Mouse (Mus musculus): ENCODE results near the gene Ptpn13.

DNA sequence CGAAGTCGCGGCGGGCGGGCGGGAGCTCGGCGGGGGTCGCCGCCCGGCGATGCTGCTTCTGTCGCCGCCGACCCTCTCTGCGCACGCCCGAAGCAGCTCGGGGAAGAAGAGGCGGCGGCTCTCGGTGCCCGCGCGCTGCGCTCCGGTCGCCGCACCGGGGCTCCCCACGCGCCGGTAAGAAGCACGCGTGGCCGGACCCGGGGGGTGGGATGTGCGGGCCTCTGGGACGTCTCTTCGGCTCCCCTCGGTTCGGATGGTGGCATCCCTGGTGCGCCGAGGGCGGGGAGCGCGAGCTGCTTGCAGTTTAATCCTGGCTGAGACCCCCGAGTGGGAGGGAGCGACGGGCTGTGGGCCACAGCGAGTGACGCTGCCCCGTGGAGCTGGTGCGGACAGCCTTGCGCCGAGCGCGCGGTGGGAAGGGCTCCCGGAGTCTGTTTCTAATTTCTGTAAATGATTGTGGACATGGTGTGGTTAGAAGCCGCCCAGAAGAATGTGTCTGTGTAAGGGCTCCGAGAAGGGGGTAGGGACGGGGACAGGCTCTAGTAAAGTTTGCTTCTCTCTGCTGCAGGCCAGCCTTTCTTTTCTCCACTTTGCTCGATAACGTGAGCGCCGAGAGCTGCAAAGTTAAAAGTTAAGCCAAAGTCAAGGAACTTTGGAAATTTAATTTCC lies 505 bp downstream of the Ptpn13 start:
- no peak for TF ChIP-seq ETS1 (conservative IDR thresholded peaks at IDR 0.05; ENCODE audit: low read depth, low read length)
- no peak for TF ChIP-seq POLR2A (IDR thresholded peaks at IDR 0.05; ENCODE audit: low read depth, low read length)
- no peak for TF ChIP-seq MAFK (IDR thresholded peaks at IDR 0.05; ENCODE audit: insufficient replicate concordance, low read length)
- no peak for TF ChIP-seq CTCF (conservative IDR thresholded peaks at IDR 0.05 in 1 of 2, IDR thresholded peaks at IDR 0.05 in 1 of 2; ENCODE audit: low read depth in 2 of 2, low read length in 2 of 2)

All from CH12.LX (cell line).